Mouse (Mus musculus): ENCODE measurements around the gene Rsph10b.
A peak's percentile ranks its signal among the peaks of the same experiment; 100 is the strongest.

Rsph10b gene

DNA sequence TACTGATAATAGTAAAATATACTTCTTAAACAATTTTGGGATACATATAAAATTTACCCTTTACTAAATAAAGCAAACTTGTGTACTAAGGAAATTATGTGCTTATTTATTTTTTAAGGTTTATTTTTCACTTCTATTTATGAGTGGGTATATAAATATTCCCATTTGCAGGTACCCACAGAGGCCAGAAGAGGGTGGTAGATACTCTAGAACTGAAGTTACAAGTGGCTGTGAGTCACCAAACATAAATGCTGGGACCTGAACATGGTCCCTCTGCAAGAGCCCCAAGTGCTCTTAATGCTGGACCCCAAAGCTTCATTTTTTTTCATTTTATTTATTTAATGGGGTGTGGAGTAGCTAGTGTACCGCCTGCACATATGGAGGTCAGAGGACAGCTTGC lies 1.0 kb downstream of the Rsph10b start:
- no peak for DNase-seq (ENCODE audit: inconsistent age in 2 of 2, low spot score in 1 of 2)

- no peak for DNase-seq (ENCODE audit: inconsistent age in 2 of 2, low spot score in 1 of 2)
These were observed 3.3 kb downstream of the Rsph10b start for GRCm38 (mm10) chr5:143936156-143936555.

DNA sequence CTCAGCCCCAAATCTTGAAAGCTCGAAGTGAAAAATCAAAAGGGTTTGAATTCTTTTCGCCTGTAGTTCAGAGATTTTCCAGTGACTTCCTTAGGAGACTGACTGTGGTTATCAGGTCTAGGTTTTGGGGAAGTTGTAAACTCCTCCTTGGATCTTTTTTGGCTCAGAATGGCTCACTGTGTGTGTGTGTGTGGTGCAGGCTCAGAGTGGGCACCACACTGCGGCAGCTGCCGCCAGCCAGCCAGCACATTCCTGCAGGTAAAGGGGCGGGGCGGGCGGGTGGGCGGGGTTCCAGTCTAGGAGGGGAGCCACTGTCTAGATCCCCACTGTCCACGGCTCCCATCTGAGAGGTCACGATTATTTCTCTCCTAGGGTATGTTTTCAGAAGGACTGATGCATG lies 8.8 kb downstream of the Rsph10b start:
- no peak for DNase-seq (ENCODE audit: inconsistent age in 2 of 2, low spot score in 1 of 2)

DNA sequence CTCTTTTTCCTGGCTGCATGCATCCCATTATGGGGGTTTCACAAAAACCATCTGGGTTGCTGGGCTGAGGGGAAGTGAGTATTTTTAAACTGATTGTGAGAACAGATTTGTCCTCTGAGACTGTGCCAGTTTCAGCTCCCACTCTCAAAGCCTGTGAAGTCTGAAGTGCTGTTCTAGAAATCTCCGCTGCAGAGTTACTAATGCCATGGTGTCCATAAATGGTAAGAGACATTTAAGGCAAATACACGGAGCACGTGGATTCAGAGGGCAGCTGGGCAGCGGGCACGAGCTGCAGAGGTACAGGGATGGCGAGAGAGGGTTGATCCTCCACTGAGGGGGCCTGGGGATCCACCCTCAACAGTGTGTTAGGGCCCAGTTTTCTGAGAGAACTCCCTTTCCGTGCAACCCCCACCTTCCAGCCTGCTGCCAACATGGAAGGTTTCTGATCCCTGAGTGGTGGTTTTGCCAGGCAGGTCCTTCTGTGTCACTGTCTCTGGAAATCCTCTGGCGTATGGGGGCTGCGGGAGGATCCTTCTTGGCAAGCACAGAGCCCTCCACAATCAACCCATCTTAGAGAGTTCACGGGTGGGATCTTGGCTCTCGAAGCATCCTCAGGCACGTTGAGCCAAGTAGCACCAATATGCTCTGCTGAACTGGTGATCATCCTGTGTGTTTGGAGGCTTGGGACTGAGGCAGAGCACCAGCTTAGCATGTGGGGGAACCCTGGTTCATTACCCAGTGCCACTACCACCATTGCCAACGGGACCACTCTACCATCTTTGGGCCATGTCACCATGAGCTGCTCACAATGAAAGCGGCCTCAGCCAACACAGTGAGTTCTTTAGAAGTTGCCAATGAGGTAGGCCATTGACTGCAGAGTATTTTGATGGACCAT lies 10.6 kb downstream of the Rsph10b start:
- no peak for DNase-seq (ENCODE audit: inconsistent age in 2 of 2, low spot score in 1 of 2)

DNA sequence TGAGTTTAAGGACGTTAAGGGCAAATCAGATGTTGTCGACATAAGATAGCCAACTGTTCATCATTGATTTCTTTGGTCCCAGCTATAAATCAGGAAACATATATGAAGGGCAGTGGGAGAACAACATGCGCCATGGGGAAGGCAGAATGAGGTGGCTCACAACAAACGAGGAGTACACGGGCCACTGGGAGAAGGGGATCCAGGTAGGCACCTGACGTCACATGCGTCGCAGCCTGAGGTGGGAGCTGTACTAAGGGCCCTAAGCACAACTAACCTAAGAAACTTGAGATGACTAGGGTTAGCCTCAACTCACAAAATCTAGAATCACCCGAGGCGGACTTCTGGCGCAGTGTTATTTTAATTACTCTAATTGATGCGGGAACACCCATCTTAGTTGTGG lies 15.5 kb downstream of the Rsph10b start:
- no peak for DNase-seq (ENCODE audit: inconsistent age in 2 of 2, low spot score in 1 of 2)

DNA sequence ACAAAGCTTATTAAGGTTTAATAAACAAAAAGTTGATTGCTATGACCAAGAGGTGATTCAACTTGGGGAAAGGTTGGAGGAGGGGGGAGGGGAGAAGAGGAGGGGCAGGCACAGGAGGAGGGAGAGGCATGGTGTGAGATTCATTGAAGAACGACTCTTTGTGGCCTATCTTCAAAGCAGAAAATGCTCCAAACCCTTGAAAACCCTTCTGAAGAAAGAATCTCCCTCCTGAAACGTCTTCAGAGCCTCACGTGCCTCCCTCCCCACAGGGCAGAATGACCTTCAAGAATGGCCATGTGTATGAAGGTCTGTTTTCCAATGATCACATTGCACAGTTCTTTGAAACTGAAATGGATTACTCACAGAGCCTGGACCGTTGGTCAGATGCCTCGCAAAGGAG lies 17.2 kb downstream of the Rsph10b start:
- DNase-seq (ENCODE audit: inconsistent age in 2 of 2, low spot score in 1 of 2) = peak; percentile 19 to 73

- DNase-seq (ENCODE audit: inconsistent age in 2 of 2, low spot score in 1 of 2) = no peak
These were observed 24.3 kb downstream of the Rsph10b start for GRCm38 (mm10) chr5:143957101-143957500.

DNA sequence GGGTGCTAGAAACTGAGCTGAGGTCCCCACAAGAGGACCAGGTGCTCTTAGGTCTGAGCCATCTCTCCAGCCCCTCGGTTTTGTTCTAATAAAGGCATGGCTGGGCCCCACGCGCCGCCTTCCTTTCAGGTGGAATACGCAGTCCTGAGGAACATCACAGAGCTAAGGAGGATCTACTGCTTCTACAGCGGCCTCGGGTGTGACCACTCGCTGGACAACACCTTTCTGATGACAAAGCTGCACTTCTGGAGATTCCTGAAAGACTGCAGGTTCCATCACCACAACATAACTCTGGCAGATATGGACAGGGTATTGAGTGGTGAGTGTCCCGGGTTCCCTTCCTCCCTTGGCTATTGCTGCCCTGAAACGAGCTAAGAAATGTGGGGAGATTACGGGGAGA lies 26.7 kb downstream of the Rsph10b start:
- no peak for DNase-seq (ENCODE audit: inconsistent age in 2 of 2, low spot score in 1 of 2)

GRCm38 (mm10) chr5:143961176-143961575 lies 28.3 kb downstream of the Rsph10b start:
- no peak for DNase-seq (ENCODE audit: inconsistent age in 2 of 2, low spot score in 1 of 2)

DNA sequence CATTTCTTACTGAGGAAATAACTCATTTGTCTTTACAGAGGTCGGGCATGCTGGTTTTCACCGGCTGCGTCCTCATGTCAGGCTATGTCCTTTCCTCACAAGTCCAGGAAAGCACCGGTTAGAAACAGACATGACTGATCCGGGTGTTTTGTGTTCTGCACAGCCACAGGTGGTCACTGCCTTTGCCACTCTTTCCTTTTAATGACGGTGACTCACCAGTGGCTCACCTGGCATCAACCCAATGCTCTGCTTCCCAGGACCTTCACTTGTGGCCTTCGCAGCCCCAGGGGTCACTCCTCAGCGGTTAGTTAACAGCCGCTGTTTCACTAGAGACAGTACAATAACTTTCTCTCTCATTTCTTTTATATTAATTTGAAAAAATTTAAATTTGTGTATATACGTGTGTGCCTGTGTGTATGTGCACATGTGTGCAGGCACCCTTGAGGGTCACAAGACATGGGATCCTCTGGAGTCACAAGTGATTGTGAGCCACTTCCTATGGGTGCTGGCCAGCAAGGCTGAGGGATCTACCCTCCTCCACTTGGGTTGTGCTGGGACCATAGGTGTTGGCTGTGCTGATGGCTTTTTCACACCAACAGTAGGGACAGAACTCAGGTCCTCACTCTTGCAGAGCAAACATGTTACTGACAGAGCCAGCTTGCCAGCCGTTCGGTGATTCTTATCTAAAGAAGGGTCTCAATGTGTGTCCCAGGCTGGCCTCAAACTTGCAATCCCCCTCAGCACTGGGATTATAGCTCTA lies 32.9 kb downstream of the Rsph10b start:
- peak; percentile 88 to 95 for DNase-seq (ENCODE audit: inconsistent age in 2 of 2, low spot score in 1 of 2)

DNA sequence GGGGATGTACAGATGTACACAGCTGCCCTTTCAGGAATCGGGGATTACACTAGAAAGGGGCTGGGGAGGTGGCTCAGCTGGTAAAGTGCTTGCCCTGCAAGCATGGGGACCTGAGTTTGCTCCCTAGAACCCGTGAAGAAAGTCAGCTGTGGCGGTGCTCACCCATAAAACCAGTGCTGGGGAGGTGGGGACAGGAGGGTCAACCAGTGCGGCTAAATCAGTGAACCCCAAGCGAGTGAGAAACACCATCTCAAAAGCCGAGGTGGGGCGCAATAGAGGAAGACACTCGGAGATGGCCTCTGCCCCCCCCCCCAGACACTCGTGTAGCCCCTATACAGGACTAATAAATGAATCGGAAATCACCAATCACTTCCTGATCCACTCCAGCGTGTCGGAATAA lies 33.8 kb downstream of the Rsph10b start:
- no peak for DNase-seq (ENCODE audit: inconsistent age in 2 of 2, low spot score in 1 of 2)

- DNase-seq (ENCODE audit: inconsistent age in 2 of 2, low spot score in 1 of 2) = no peak
These were observed 39.8 kb downstream of the Rsph10b start for GRCm38 (mm10) chr5:143972628-143973027.

- peak; percentile 66 to 88 for DNase-seq (ENCODE audit: inconsistent age in 2 of 2, low spot score in 1 of 2)
These were observed 42.2 kb downstream of the Rsph10b start for GRCm38 (mm10) chr5:143974931-143975630.

DNA sequence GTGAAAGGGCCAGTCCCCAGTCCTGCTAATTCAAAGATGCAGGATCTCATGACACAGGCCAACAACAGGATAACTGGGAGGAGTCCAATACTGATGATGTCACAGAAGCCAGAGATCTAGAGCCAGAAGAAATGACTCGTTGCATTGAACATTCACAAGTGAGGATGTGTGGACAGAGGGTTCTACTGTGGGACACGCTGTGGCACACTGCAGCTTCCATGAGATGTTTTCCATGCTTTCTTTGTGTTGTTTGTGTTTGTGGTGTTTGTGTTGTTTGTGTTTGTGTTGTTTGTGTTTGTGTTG lies 42.7 kb downstream of the Rsph10b start:
- no peak for DNase-seq (ENCODE audit: inconsistent age in 2 of 2, low spot score in 1 of 2)

GRCm38 (mm10) chr5:143976232-143976631 lies 43.4 kb downstream of the Rsph10b start:
- no peak for DNase-seq (ENCODE audit: inconsistent age in 2 of 2, low spot score in 1 of 2)

DNA sequence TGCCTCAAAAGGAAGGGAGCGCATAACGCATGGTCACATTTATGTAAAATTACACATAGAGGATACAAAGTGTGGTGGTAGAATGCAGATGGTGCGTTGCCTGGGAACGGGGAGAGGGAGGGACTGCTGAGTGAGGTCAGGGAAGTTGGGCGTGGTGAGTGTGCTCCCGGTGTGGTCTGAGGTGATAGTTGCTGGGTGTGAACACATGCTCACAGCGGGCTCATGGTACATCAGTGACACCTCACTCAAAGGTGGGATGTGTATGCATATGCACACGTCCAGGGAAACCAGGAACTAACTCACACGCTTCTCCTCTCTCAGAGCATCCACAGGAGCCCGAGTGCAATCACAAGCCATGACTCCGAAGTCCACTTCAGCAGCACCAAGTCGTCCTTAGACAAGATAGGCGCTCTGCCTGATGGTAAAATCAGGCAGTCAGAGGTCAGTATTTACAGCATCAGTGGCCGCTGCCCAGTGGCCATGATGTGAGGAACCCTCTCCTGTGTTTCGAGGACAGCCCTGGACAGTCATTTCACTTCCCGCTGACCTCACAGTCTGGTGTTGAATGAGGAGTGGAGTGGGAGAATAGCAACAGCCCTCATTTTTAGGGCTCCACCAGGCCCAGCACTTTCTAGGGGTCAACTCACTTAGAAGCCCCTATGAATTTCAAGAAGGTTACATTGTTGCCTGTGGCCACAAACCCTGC lies 44.0 kb downstream of the Rsph10b start:
- DNase-seq (ENCODE audit: inconsistent age in 2 of 2, low spot score in 1 of 2) = no peak

GRCm38 (mm10) chr5:143980858-143981257 lies 48.0 kb downstream of the Rsph10b start:
- no peak for DNase-seq (ENCODE audit: inconsistent age in 2 of 2, low spot score in 1 of 2)

GRCm38 (mm10) chr5:143982361-143982760 lies 49.5 kb downstream of the Rsph10b start:
- DNase-seq (ENCODE audit: inconsistent age in 2 of 2, low spot score in 1 of 2) = no peak

DNA sequence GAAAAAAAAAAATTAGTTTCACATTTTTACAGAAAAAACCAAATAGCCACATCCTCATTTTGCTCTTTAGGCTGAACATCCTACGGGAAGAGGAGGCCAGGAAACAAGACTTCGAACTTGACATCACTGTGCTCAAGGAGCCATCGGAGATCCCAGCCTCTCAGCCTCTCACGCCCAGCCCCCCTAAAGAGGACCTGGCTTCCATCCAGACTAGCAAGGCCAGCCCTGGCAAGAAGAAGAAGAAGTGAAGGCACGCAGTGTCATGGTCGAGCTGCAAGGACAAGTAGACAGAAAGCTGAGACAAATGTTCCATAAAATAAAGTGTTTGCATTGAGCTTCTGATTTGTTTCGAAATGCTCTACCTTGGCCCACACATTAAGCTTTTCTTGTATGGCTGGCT lies 52.5 kb downstream of the Rsph10b start:
- DNase-seq (ENCODE audit: inconsistent age in 2 of 2, low spot score in 1 of 2) = peak; percentile 88 to 91

DNA sequence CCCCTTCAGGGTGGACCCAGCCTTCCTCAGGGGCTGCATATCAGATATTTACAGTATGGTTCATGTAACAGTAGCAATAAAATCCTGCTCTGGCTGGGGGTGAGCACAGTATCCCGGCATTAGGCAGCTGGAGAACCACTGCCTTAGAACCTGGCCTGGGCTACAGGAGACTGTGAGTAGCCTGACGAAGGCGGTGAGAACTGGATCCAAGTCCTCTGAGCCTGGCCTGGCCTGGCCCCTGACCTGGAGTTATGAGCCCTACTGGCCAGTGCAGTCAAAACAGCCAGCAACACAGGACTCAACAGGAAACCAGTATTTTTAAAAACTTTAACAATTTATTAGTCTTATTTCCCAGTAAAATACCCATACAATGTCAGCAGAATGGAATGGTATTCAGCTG lies 54.8 kb downstream of the Rsph10b start:
- DNase-seq (ENCODE audit: inconsistent age in 2 of 2, low spot score in 1 of 2) = no peak

GRCm38 (mm10) chr5:143989046-143989445 lies 56.2 kb downstream of the Rsph10b start:
- no peak for DNase-seq (ENCODE audit: inconsistent age in 2 of 2, low spot score in 1 of 2)

Data from adrenal gland, adult (tissue).